Mouse (Mus musculus) megakaryocyte, embryonic 14.5 days (primary cell): ENCODE data around the gene Lrrn4cl.

Source experiments
- FLI1 ChIP-seq: IDR thresholded peaks from 2 replicates; pipeline ENCODE4 v1.6.1; 2012; ENCODE audit warnings: low read length, inconsistent platforms, mixed read lengths
- GATA1 ChIP-seq: IDR thresholded peaks from 3 replicates; pipeline ENCODE4 v1.6.1; 2012; ENCODE audit warnings: mixed read lengths, low read length, inconsistent platforms, borderline replicate concordance

GRCm38 (mm10) chr19:8818301-8818798 is 32.2 kb upstream of the Lrrn4cl start:
- TF ChIP-seq GATA1, result no peak
- no peak for TF ChIP-seq FLI1
